8 mouse cellular contexts compared by ENCODE assay signal in the genomic region with DNA sequence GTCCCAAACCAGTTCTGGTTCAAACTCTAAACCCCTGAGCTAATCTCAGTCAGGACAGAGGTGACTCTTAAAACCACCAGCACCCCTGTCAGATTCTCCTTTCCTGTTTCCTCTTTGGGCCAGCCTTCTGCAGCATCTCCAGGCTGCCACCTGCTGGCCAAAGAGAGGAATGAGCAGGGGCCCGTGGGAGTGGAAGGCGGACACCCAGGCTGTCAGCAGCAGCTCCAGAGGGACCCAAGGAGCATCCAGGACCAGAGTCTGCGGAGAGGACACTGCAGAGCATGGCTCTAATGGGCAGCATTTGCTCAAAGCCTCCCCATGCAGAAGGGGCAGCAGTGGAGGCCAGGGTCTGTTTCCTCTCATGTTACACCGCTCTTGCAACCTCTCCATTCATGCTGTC.
DNase-seq lines count a peak whose midpoint lies in the region; ATAC-seq and TF ChIP-seq lines count a peak whose summit lies in the region.

No protein-coding gene starts in this region.

- H3K36me3 ChIP-seq in liver, embryonic 12.5 days, result no peaks in the 10 kb centered on the region
- H3K36me3 ChIP-seq in kidney, embryonic 15.5 days, result no peaks in the 10 kb centered on the region
- no peaks in the 10 kb centered on the region for H3K36me3 ChIP-seq in liver, adult 2 months (ENCODE audit: control insufficient read depth, insufficient read depth, low read length)

- H3K4me2 ChIP-seq in liver, embryonic 12.5 days, result no peak overlapping the region
- no peak overlapping the region for H3K4me2 ChIP-seq in kidney, embryonic 15.5 days

- H3K4me1 ChIP-seq in liver, embryonic 12.5 days, result no peaks in the 10 kb centered on the region
- H3K4me1 ChIP-seq in kidney, embryonic 15.5 days, result peaks cover 39% of the 10 kb centered on the region
- H3K4me1 ChIP-seq in liver, adult 2 months (ENCODE audit: control insufficient read depth, insufficient read depth, low read length), result no peaks in the 10 kb centered on the region

- H3K9ac ChIP-seq in liver, embryonic 12.5 days, result no peak overlapping the region
- no peak overlapping the region for H3K9ac ChIP-seq in kidney, embryonic 15.5 days
- H3K9ac ChIP-seq in liver, adult 2 months (ENCODE audit: low read depth, low read length), result no peak overlapping the region

- no peak overlapping the region for H3K27ac ChIP-seq in liver, embryonic 12.5 days
- no peak overlapping the region for H3K27ac ChIP-seq in kidney, embryonic 15.5 days
- H3K27ac ChIP-seq in liver, adult 2 months (replicated peaks; ENCODE audit: insufficient read depth, low read depth, low read length), result no peak overlapping the region

- H3K79me2 ChIP-seq in liver, adult 2 months (ENCODE audit: control insufficient read depth, insufficient read depth, low read length), result no peaks in the 10 kb centered on the region

- H3K4me3 ChIP-seq in liver, embryonic 12.5 days, result no peak overlapping the region
- no peak overlapping the region for H3K4me3 ChIP-seq in kidney, embryonic 15.5 days (replicated peaks)
- no peak overlapping the region for H3K4me3 ChIP-seq in liver, adult 2 months (ENCODE audit: insufficient read depth, low read depth, low read length)

- peak; percentile 52 for DNase-seq in liver
- peak; percentile 84 to 86 for DNase-seq in cerebellum, postnatal 10 days
- DNase-seq in frontal cortex, postnatal 25 days (ENCODE audit: low spot score in 2 of 2), result peak; percentile 61 to 64
- peak; percentile 15 for DNase-seq in liver, adult 2 months (ENCODE audit: extremely low read depth, low read depth, low spot score)
- DNase-seq in ovary, adult 18-20 months (ENCODE audit: low spot score), result peak; percentile 19
- peak; percentile 73 for DNase-seq in thymus, postnatal 0 days (ENCODE audit: low spot score)

- TF ChIP-seq CTCF in liver, adult 2 months (IDR thresholded peaks at IDR 0.05; ENCODE audit: low read depth, low read length), result peak; percentile 90

- TF ChIP-seq POLR2A in liver, adult 2 months (IDR thresholded peaks at IDR 0.05; ENCODE audit: extremely low read depth, insufficient read depth, low read length), result no peak

- H3K9me3 ChIP-seq in liver, embryonic 12.5 days (replicated peaks), result no peaks in the 10 kb centered on the region
- H3K9me3 ChIP-seq in kidney, embryonic 15.5 days (replicated peaks), result no peaks in the 10 kb centered on the region

- no peak for ATAC-seq in liver, embryonic 12.5 days
- ATAC-seq in kidney, embryonic 15.5 days (replicated peaks; ENCODE audit: low FRiP score), result peak; percentile 54; the same call in 1 of the 2 replicates

- WGBS in liver, embryonic 12.5 days (ENCODE audit: insufficient replicate concordance), result 26% methylated on average over 4 of the region's 4 CpGs
- 32% methylated on average over 4 of the region's 4 CpGs for WGBS in kidney, embryonic 15.5 days
- WGBS in liver, adult 2 months, result 43% methylated on average over 4 of the region's 4 CpGs

- 0 out of 2 replicates have a peak, but pooled peaks cover 21% of the 10 kb centered on the region for H3K27me3 ChIP-seq in liver, embryonic 12.5 days (replicated peaks)
- H3K27me3 ChIP-seq in kidney, embryonic 15.5 days, result peaks cover 9% of the 10 kb centered on the region; the same call in 1 of the 2 replicates
- H3K27me3 ChIP-seq in liver, adult 2 months (ENCODE audit: control insufficient read depth, insufficient read depth, low read length), result no peaks in the 10 kb centered on the region

Comparison
In these comparisons a context has a peak if more than half of its experiments do, and no peak if none do; other contexts are left out.
1. DNase-seq: peak in every context shown above with its lines; median percentile 85 in cerebellum, postnatal 10 days; 73 in thymus, postnatal 0 days; 62 in frontal cortex, postnatal 25 days; 52 in liver; 19 in ovary, adult 18-20 months; 15 in liver, adult 2 months.